Mouse (Mus musculus) kidney, embryonic 14.5 days (tissue): ENCODE data around the gene Susd5. TPM values are rescaled to one million over a fixed set of nuclear protein-coding genes. Genes with fewer than 3 reads are reported as not detected.

Experiments
- ATAC-seq: fragments of 200-750 bp; cut with Nextera tagmentation; 2 replicates; pipeline ENCODE4 v1.8.0; 2017; ENCODE audit warnings: moderate number of reproducible peaks, mild to moderate bottlenecking, moderate TSS enrichment, moderate library complexity; ENCODE audit not compliant: low FRiP score, low TSS enrichment
- H3K27ac ChIP-seq: fragments of 300-500 bp; sonication (generic); 2 replicates; pipeline ENCODE4 v1.5.1; 2014; ENCODE audit warnings: low read depth, mild to moderate bottlenecking, low read length, moderate library complexity, mixed read lengths
- H3K27me3 ChIP-seq: fragments of 300-500 bp; sonication (generic); 2 replicates; pipeline ENCODE4 v1.6.1; 2014; ENCODE audit warnings: mild to moderate bottlenecking, low read length; ENCODE audit not compliant: control insufficient read depth, insufficient read depth
- H3K36me3 ChIP-seq: fragments of 300-500 bp; sonication (generic); 2 replicates; pipeline ENCODE4 v1.6.1; 2014; ENCODE audit warnings: low read length, mixed read lengths; ENCODE audit not compliant: control insufficient read depth, insufficient read depth
- H3K4me1 ChIP-seq: fragments of 300-500 bp; sonication (generic); 2 replicates; pipeline ENCODE4 v1.6.1; 2014; ENCODE audit warnings: low read length, mixed read lengths; ENCODE audit not compliant: control insufficient read depth, insufficient read depth
- H3K4me2 ChIP-seq: fragments of 300-500 bp; sonication (generic); replicated peaks from 2 replicates; pipeline ENCODE4 v1.6.1; 2014; ENCODE audit warnings: low read depth, mild to moderate bottlenecking, low read length
- H3K4me3 ChIP-seq: fragments of 300-500 bp; sonication (generic); 2 replicates; pipeline ENCODE4 v1.5.1; 2014; ENCODE audit warnings: mild to moderate bottlenecking, low read length
- H3K9ac ChIP-seq: fragments of 300-500 bp; sonication (generic); 2 replicates; pipeline ENCODE4 v1.6.1; 2014; ENCODE audit warnings: low read depth, mild to moderate bottlenecking, low read length, moderate library complexity
- H3K9me3 ChIP-seq: fragments of 300-500 bp; sonication (generic); 2 replicates; pipeline ENCODE4 v1.6.1; 2016; ENCODE audit warnings: low read length; ENCODE audit not compliant: control insufficient read depth
- WGBS: fragments of 180-500 bp; shearing (Covaris S2); extraction: QIAGEN DNeasy Blood & Tissue Kit; methylation state at CpG from one replicate; pipeline ENCODE4 v1.1.7; 2014; 5-methylcytosine and 5-hydroxymethylcytosine counted together
- polyA plus RNA-seq: library from polyadenylated mRNA; unstranded; fragments of >200 nt; fragmentation: Nextera tagmentation; extraction: Ambion mirVana; gene quantifications from 2 replicates; pipeline ENCODE4 v1.2.1, GENCODE M21; 2014

Gene Susd5
- 0.20 and 0.45 TPM in 2 replicates for polyA plus RNA-seq

- no peaks in the 10 kb centered on the region for H3K36me3 ChIP-seq
- WGBS, result under 1% methylated on average over 58 of the region's 60 CpGs
- peak within 1 kb of the TSS; percentile 87 for H3K4me2 ChIP-seq
- H3K27me3 ChIP-seq, result peaks cover 34% of the 10 kb centered on the region
- no peaks in the 10 kb centered on the region for H3K9me3 ChIP-seq
- H3K9ac ChIP-seq, result peak within 1 kb of the TSS; percentile 25; the same call in 1 of the 2 replicates
- peak; percentile 72 for ATAC-seq
- H3K4me1 ChIP-seq, result no peaks in the 10 kb centered on the region
- H3K27ac ChIP-seq, result no peak within 1 kb of the TSS
- H3K4me3 ChIP-seq, result peak within 1 kb of the TSS; percentile 54
Observed at GRCm38 (mm10) chr9:114057090-114057796, at the start of gene Susd5. Susd5 (plus strand) TSS chr9:114057140.

- Histone ChIP-seq H3K4me3 (no peak overlapping the region), H3K36me3 (no peaks in the 10 kb centered on the region), H3K27me3 (no peaks in the 10 kb centered on the region), H3K4me2 (no peak overlapping the region), H3K9ac (no peak overlapping the region; the same call in 1 of the 2 replicates), H3K4me1 (no peaks in the 10 kb centered on the region), H3K27ac (no peak overlapping the region), H3K9me3 (no peaks in the 10 kb centered on the region)
- ATAC-seq, result no peak
- 90% methylated on average over 9 of the region's 9 CpGs for WGBS
Observed at GRCm38 (mm10) chr9:114007850-114008350, 49.0 kb upstream of the Susd5 start.

GRCm38 (mm10) chr9:114009526-114009925, 47.4 kb upstream of the Susd5 start:
- no peaks in the 10 kb centered on the region for H3K27me3 ChIP-seq
- no peak overlapping the region for H3K4me2 ChIP-seq
- ATAC-seq, result no peak
- no peak overlapping the region for H3K4me3 ChIP-seq
- H3K9me3 ChIP-seq, result no peaks in the 10 kb centered on the region
- no peak overlapping the region for H3K9ac ChIP-seq
- no peaks in the 10 kb centered on the region for H3K36me3 ChIP-seq
- no peaks in the 10 kb centered on the region for H3K4me1 ChIP-seq
- 50% methylated on average over 5 of the region's 5 CpGs for WGBS
- H3K27ac ChIP-seq, result no peak overlapping the region

GRCm38 (mm10) chr9:114011203-114011602, 45.7 kb upstream of the Susd5 start:
- 69% methylated on average over 18 of the region's 18 CpGs for WGBS
- ATAC-seq, result no peak; the same call in 1 of the 2 replicates
- Histone ChIP-seq H3K4me1 (no peaks in the 10 kb centered on the region), H3K4me2 (no peak overlapping the region), H3K9me3 (no peaks in the 10 kb centered on the region), H3K27me3 (no peaks in the 10 kb centered on the region), H3K4me3 (no peak overlapping the region), H3K36me3 (no peaks in the 10 kb centered on the region), H3K9ac (no peak overlapping the region), H3K27ac (no peak overlapping the region)

- Histone ChIP-seq H3K4me1 (no peaks in the 10 kb centered on the region), H3K27me3 (no peaks in the 10 kb centered on the region), H3K4me2 (no peak overlapping the region), H3K9me3 (no peaks in the 10 kb centered on the region), H3K27ac (no peak overlapping the region), H3K9ac (no peak overlapping the region), H3K4me3 (no peak overlapping the region), H3K36me3 (no peaks in the 10 kb centered on the region)
- 76% methylated on average over 1 of the region's 1 CpGs for WGBS
- ATAC-seq, result no peak
Observed at GRCm38 (mm10) chr9:114014034-114014433, 42.9 kb upstream of the Susd5 start.

GRCm38 (mm10) chr9:114015724-114016123, 41.2 kb upstream of the Susd5 start:
- Histone ChIP-seq H3K27ac (no peak overlapping the region), H3K9me3 (no peaks in the 10 kb centered on the region), H3K4me2 (no peak overlapping the region), H3K4me1 (no peaks in the 10 kb centered on the region), H3K27me3 (no peaks in the 10 kb centered on the region), H3K9ac (no peak overlapping the region), H3K36me3 (no peaks in the 10 kb centered on the region), H3K4me3 (no peak overlapping the region)
- WGBS, result 90% methylated on average over 4 of the region's 4 CpGs
- ATAC-seq, result no peak

- H3K4me1 ChIP-seq, result no peaks in the 10 kb centered on the region
- H3K4me3 ChIP-seq, result no peak overlapping the region
- ATAC-seq, result no peak
- no peaks in the 10 kb centered on the region for H3K9me3 ChIP-seq
- H3K4me2 ChIP-seq, result no peak overlapping the region
- no peak overlapping the region for H3K9ac ChIP-seq
- no peaks in the 10 kb centered on the region for H3K36me3 ChIP-seq
- H3K27me3 ChIP-seq, result no peaks in the 10 kb centered on the region
- no peak overlapping the region for H3K27ac ChIP-seq
- 74% methylated on average over 4 of the region's 4 CpGs for WGBS
Observed at GRCm38 (mm10) chr9:114016402-114016801, 40.5 kb upstream of the Susd5 start.

- no peak overlapping the region for H3K4me2 ChIP-seq
- no peak overlapping the region for H3K4me3 ChIP-seq
- no peaks in the 10 kb centered on the region for H3K36me3 ChIP-seq
- no peaks in the 10 kb centered on the region for H3K9me3 ChIP-seq
- H3K9ac ChIP-seq, result no peak overlapping the region
- WGBS, result 93% methylated on average over 7 of the region's 7 CpGs
- no peak overlapping the region for H3K27ac ChIP-seq
- ATAC-seq, result no peak
- H3K4me1 ChIP-seq, result no peaks in the 10 kb centered on the region
- no peaks in the 10 kb centered on the region for H3K27me3 ChIP-seq
Observed at GRCm38 (mm10) chr9:114019012-114019762, 37.8 kb upstream of the Susd5 start.

- H3K36me3 ChIP-seq, result no peaks in the 10 kb centered on the region
- H3K4me3 ChIP-seq, result no peak overlapping the region
- H3K27me3 ChIP-seq, result no peaks in the 10 kb centered on the region
- no peak overlapping the region for H3K27ac ChIP-seq
- 49% methylated on average over 4 of the region's 4 CpGs for WGBS
- H3K4me2 ChIP-seq, result no peak overlapping the region
- H3K9me3 ChIP-seq, result no peaks in the 10 kb centered on the region
- H3K9ac ChIP-seq, result no peak overlapping the region
- ATAC-seq, result no peak
- peaks cover 7% of the 10 kb centered on the region; the same call in 1 of the 2 replicates for H3K4me1 ChIP-seq
Observed at GRCm38 (mm10) chr9:114022141-114022540, 34.8 kb upstream of the Susd5 start.
